Mouse (Mus musculus) T-cell, adult 2 months (primary cell): Measurements from ENCODE around the gene Dcaf8.

Experiments
- DNase-seq: peaks from one replicate; pipeline ENCODE4 v3.0.0; 2022; ENCODE audit warnings: low spot score

Gene Dcaf8

DNA sequence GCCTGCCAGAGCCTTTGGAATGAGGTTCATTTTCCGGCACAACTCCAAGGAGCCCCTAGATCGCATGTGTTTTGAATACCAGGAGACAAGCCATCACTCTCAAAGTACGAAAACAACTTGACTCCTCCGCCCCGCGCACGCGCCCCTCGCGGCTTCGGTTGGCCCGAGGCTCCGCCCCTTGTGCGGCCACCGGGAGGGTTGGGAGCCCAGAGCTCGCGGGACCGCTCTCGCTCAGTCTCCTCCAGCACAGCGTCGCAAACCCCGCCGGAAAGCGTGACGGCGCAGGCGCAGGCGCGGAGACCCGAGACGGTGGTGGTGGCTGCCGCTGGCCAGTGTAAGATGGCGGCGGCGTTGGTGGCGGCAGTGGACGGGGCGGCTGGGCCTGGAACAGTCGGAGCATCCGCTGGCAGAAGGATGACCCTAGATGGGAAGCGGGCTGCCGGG lies at the start of gene Dcaf8:
Gene Dcaf8 (plus strand): TSS at position 250 of the 444 bp plus-strand sequence.
- peak; percentile 99 for DNase-seq

DNA sequence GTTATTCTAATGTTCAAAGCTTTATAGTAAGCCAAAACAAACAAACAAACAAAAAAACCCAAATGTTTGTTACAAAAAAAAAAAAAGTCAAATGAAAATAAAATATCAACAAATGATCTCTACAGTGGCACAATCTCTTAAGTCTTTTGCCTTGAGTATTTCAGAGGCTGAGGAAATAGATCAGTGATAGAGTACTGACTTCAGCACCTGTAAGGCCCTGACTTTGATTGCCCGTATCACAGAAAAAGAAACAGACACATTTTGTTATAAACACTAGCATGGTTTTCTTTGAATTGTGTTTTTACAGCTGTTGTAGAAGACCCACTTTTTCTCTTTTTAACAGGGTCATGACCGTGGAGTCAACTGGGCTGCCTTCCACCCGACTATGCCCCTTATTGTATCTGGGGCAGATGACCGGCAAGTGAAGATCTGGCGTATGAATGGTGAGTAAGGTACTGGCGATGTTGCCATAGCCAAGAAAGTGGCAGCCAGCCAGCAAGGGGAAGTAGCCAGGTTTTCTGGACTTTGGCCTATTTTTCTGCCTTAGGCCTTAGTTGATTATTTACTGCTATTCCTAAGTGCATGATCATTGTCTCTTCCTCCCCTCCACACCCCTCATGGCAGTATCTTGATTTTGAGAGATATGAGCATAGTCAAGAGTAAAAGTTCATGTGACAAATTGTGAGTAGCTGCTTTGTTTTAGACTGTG lies 48.4 kb upstream of the Dcaf8 start:
- no peak for DNase-seq

DNA sequence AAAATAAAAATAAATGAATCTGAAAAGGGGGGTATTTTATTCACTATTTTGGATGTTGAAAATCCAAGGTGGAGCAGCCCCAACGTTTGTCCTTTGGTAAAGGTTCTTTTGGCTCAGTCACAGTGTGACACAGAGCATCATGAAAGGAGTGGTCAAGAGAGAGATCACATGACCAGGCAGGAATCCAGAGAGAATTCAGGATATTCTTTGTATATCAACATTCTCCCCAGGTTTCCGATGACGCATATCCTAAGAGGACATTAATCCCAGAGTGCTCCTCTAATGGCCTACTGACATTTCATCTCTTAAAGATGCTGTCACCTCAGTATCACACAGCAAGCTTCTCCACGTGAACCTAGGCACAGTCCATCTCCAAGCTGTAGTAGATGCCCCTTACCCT lies 44.3 kb upstream of the Dcaf8 start:
- no peak for DNase-seq

DNA sequence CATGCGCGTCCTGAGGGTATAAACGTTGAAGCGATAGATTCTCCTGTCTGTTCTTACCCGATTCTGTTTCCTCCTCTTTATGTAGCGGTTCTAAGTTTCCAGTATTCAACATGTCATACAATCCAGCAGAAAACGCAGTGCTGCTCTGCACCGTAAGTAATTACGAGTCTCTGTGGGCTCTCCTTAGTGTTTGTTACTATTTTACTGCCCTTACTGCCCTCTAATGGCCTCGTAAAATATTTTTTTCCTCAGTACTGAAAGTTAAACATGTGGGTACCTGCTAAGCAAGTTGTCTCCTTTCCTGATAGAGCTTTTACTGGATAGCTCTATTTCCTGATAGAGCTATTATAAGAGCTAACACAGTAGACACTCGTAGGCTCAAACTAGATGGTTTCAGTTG lies 42.8 kb upstream of the Dcaf8 start:
- no peak for DNase-seq

DNA sequence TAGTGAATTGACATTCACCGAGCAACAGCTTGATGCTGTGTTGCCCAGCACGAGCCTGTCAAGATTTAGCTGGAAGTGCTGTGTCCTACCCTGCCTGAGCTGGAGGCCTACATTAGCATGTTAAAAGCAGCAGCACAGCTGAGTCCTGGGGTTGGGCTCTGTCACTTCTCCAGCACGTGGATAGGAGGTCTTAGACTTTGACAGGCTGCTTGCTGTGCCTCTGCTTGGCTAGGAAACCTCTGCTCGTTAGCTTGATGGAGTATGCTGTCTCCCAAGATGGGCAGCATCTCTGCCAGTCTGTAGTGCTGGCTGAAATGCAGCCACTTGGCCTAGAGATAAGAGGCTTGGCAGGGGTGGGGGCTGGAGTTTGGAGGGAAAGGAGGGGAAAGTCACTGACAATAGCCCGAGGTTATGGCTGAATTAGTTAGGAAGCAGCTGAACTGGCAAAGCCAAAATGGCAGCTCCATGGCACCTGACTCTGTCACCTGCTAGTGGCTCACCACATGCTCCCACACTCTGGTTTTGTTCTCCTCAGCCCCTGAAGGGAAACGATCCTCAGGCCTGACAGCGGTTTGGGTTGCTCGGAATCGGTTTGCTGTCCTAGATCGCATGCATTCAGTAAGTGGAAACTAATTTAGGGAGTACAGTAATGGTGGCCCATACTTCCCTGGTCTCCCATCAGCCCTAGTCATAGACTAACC lies 40.0 kb upstream of the Dcaf8 start:
- no peak for DNase-seq

DNA sequence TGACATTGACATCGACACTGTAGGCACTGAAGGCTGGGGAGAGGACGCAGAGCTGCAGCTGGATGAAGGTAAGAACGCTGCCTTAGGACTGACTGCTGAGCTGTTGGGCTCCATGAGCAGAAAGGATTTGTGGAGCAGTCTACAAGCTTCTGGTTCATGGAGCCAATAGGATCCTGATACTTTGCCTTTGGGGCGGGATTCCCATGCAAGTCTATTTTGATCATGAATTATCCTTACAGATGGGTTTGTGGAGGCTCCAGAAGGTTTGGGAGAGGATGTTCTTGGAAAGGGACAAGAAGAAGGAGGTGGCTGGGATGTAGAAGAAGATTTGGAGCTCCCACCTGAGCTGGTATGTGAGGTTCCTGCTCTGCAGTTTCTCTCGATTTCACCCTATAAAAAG lies 30.9 kb upstream of the Dcaf8 start:
- DNase-seq = no peak

DNA sequence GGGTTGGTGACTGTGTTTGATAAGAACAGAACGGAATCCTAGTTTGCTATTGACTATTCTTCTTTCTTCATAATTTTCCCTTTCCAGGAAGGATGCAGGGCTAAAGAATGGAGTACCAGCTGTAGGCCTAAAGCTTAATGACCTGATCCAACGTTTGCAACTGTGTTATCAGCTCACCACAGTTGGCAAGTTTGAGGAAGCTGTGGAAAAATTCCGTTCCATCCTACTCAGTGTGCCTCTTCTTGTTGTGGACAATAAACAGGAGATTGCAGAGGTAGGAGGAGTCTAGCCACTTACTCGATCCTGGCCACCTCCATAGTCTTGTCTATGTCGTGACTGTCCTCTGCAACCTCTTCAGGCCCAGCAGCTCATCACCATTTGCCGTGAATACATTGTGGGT lies 28.8 kb upstream of the Dcaf8 start:
- no peak for DNase-seq

DNA sequence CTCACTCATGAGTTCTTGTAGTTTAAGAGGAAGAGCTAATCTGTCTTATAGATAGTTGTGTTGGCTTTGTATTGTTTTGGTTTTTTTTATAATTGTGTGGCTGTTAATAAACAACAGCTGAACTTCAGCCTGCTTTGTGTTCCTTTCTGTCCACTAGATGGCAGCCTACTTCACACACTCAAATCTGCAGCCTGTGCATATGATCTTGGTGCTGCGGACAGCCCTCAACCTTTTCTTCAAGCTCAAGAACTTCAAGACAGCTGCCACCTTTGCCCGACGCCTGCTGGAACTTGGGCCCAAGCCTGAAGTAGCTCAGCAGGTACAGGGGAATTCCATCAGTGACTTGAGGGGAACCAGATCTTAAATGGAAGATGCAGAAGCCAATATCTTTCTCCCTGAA lies 28.2 kb upstream of the Dcaf8 start:
- DNase-seq = peak; percentile 53

DNA sequence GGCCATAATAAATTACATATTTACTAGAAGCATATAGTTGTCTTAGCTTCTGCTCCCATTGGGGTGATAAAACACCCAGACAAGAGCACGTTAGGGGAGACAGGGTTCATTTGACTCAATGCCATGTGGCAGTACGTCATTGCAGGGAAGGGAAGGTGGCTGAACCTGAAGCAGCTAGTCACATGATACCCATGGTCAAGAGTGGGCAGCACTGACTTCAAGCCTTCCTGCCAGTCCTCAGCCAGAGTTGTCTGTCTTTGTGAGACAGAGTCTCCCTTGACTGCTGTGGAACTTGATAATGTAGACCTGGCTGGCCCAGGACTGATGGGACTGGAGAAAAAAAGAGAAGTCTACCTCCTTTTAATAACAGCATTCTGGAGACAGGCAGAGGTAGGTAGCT lies 25.2 kb upstream of the Dcaf8 start:
- DNase-seq = no peak

DNA sequence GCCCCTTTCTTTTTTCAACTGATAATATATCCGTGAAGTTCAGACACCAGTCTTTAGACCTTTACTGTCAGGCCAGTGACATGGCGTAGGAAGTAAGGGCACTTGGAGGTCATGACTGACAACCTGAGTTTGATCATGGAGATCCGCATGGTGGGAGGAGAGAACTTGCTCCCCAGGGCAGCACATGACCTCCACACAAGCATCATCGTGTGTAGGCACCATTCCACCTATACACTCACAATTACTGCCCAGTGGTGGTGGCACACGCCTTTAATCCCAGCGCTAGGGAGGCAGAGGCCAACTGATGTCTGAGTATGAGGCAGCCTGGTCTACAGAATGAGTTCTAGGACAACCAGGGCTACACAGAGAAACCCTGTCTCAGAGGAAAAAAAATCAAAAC lies 23.3 kb upstream of the Dcaf8 start:
- DNase-seq = no peak

DNA sequence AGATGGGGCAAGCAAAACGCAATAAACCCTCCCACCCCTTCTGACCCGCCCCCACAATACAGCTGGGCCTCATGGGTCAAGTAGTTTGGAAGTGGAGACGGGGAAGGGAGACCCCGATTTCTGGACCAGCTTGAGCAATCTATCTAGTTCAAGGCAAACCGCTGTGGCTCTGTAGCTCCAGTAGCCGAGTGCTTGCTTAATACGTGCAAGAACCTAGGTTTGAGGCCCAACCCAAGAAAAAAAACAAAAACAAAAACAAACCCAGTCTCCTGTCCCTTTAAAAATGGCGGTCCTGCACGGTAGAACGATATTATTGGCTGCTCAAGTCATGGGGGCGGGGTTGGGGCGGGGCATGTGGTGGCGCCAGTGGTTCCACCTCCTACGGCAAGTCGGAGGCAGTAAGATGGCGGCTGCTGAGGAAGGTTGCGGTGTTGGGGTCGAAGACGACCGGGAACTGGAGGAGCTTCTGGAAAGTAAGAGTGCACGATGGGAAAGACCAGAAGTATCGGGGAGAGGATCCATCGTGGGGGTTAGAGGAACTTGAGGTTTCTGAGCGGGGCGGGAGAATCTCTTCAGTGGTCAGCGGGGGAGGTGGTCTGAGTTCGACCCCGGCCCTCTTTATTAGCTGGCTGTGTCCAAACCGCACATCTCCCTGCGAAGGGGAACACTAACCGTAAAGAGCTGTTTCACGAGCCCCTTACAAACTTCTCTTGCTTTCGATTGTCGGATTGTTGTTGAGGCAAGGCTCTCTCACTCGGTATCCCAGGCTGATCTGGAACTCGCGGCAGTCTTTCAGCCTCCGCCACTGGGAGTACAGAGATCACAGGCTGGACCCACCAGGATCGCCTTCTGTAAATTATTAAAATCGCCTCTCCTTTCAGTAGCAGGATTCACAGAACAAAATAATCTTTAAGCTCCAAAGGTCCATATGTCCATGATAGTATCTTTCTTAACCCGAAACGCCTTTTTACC lies 21.2 kb upstream of the Dcaf8 start, which contains the start of gene Pex19:
Gene Pex19 (plus strand): TSS at position 380 of the 972 bp plus-strand sequence.
- DNase-seq = peak; percentile 75

DNA sequence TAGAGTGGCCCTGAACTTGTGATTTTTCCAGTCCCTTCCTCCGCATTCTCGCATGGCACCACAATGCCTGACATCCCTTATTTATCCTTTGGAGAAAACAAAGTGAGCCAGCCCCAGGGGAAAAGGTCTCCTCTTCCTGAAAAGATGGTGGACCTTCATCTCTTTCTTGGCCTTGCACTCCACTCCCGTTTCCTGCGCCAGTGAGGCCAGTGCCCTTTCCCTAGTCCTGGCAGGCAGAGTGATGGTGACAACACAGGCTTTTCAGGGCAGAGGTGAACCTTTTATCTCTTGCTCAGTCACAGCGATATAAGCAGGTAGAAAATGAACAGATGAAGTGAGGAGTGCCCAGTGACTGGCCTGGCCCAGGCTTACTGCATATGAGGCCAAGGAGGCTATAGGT lies 20.4 kb upstream of the Dcaf8 start:
- DNase-seq = no peak

DNA sequence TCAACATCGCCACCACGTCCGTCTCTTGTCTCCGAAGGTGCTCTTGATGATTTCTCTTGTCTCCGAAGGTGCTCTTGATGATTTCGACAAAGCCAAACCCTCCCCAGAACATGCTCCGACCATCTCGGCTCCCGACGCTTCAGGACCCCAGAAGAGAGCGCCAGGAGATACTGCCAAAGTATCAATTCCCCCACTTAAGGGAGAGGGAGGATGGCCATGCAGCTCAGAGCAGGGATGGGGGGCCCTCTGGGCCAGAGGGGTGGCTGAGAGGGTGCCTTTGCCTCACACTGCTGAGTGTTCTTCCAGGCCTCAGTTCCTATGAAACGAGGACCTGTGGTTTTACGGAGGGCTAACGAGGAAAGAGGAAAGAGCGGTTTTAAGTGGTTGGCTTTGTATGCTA lies 19.3 kb upstream of the Dcaf8 start:
- DNase-seq = no peak

DNA sequence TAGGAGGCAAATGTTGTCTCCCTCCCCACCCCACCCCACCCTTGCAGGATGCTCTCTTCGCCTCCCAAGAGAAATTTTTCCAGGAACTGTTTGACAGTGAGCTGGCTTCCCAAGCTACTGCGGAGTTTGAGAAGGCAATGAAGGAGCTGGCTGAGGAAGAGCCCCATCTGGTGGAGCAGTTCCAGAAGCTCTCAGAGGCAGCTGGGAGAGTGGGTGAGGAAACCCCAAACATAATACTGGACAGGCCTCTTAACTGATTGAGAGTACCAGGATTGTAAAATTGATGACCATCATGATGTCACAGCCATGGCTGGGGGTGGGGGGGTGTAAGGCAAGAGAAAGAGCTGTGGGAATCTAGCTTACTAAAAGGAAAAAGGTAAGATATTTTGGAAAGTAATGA lies 18.8 kb upstream of the Dcaf8 start:
- DNase-seq = no peak

DNA sequence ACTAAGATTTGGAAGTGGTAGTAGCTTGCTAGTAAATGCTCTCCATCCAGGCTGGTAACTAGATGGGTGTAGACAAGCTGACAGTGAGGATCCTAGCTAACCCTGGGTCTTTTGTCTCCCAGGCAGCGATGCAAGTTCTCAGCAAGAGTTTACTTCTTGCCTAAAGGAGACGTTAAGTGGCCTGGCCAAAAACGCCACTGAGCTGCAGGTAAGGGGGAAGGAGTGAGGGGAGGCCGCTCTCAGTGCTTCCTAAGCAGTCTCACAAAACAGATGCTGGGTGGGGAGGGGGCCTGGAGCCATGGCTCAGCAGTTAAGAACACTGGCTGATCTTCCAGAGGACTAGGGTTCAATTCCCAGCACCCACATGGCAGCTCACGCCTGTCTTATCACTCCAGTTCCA lies 18.1 kb upstream of the Dcaf8 start:
- no peak for DNase-seq

DNA sequence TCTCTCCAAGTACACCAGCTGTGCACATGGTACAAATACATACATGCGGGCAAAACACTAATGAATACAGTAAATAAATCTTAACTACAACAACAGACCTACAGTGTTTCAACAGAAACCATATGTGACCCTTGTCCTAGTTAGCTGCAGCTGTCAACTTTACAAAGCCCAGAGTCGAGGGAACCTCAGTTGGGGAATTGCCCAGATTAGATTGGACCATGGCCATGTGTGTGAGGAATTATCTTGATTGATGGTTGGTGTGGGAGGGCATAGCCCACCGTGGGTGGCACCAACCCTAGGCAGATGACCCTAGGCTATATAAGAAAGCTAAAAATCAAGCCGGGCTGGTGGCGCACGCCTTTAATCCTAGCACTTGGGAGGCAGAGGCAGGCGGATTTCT lies 15.6 kb upstream of the Dcaf8 start:
- no peak for DNase-seq

DNA sequence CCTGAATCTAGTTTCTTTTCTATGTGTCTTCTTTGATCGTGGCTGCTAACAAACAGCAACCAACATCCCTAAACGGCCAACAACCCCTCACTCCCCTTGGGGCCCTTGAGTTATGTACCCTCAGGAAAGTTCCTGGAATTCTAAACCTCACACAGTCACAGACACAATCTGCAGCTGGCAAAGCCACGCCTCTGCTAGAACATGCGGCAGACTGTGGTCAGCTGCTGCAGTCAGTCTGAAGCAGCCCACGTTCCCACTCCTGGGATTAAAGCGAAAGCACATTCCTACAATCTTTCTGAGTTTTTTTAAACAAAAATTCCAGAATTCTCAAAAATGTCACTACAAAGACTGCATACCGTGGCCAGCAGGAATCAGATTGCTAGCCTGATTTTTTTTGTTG lies 14.3 kb upstream of the Dcaf8 start:
- DNase-seq = no peak

DNA sequence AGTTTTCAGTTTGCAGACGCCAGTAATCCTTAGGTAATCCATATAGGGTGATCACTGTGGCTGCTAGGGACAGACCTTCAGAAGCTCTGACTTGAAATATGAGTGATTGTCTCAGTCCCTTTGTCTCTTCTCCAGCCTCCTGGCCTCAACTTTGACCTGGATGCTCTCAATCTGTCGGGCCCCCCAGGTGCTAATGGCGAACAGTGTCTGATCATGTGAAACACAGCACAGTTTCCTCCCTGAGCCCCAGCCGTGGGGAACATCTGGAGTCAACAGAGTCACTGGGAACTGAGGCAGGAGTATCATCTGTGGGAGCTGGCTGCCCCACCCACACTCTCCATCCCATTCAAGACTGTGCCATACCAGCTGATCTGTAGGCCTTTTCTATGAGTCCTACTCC lies 13.8 kb upstream of the Dcaf8 start:
- DNase-seq = no peak

DNA sequence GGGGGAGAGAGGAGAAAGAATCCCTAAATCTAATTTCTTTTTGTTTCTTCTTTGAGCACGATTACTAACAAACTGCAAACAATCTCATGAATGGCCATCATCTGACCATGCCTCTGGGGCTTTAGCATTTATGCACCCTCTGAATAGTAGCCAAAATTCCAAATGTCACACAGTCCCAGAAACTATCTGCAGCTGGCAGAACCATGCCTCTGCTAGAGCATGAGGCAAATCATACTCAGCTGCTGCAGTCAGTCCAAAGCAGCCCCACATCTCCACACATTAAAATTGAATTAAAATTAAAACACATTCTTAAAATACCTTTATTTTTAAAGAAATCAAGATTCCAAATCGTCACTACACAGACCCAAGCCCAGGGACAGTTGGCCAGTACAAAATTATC lies 7.7 kb upstream of the Dcaf8 start:
- DNase-seq = no peak

DNA sequence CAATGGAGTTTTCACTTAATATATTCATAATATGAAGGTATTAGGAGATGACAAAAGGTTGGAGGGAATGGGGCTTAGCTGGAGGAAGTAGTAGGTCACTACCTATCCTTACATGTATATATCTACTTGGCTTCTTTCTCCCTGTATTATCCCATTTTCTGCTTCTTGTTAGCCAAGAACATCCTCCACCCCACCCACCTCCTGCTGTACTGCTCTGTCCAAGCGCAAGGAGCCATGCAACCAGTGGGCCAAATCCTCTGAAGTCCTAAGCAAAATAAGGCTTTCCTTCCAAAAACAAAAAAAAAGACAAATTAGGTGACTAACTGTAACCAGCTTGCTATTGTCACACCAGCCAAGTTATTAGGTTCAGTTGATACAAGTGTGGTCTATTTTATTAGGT lies 7.1 kb upstream of the Dcaf8 start:
- DNase-seq = no peak

DNA sequence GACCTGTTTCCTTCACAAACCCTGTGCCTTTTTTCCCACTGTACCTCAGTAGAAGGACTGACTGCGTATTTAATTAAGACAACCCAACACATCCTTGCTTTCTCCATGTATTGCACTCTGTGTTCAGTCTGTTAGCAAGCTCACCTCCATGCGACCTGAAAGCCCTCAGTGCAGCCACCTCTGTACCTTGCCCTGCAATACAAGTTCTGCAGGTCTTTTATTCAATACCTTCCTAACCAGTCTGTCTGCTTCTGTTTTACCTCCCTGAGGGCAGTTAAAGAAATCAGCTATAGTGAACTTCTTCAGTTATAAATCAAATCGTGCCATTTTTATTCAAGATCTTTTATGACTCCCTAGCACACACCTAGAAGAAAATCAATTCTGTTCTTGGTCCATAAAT lies 6.4 kb upstream of the Dcaf8 start:
- DNase-seq = no peak

DNA sequence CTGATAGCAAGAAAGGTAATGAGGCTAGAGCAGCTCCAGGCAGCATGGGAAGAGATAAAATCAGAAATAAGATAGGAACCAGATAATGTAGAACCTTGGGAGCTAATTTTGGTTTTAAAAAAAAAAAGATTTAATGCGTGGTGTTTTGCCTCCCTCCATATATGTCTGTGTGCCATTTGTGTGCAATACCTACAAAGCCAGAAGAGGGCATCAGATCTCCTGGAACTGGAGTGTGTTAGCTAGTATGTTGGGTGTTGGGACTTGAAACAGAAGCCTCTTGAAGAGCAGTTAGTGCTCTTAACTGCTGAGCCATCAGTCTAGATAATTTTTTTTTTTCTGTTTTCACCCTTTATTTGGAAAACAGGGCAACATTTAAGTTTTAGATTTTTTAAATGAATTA lies 4.3 kb upstream of the Dcaf8 start:
- peak; percentile 76 for DNase-seq
